Mouse (Mus musculus): ENCODE data around the gene Gpr107. TPM values are rescaled to one million over a fixed set of nuclear protein-coding genes. Genes with fewer than 3 reads are reported as not detected.

Gene Gpr107
- polyA plus RNA-seq, 1 experiment from 2014 or later = 32.8 TPM

DNA sequence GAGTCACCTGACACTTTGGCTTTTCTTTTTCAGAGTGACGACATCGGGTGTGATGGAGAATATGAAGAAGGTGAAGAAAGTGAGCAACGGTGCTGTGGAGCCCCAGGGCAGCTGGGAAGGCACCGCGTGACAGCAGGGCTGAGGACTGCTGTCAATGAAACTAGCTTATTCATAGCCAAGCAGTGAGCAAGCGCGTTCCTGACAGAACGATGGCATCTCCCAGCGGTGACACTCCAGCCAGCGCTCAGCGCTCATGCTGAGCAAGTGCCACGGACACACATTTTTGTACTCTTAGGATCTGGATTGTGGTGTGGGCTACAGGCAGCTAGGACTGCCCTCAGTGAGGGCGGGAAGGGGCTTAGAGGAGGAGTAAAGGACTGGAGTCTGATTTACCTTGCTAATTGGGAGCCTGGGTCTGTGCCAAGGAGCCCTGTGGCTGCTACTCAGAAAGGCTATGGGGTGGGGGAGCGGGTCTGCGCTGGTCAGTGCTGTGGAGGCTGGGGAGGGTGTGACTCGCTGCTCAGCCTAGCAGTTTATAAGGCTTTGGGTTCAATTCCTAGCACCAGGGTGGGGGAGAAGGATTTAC is 62.2 kb downstream of the Gpr107 start:
- no peak for DNase-seq (ENCODE audit: extremely low spot score, low spot score)
- no peaks in the 10 kb centered on the region for H3K27me3 ChIP-seq (ENCODE audit: poor library complexity, severe bottlenecking)
- peaks cover 16% of the 10 kb centered on the region for H3K4me1 ChIP-seq
- no peak overlapping the region for H3K4me3 ChIP-seq
- no peaks in the 10 kb centered on the region for H3K9me3 ChIP-seq
- peaks cover 74% of the 10 kb centered on the region for H3K36me3 ChIP-seq (replicated peaks)
- 89% methylated on average over 16 of the region's 16 CpGs for WGBS
- no peak overlapping the region for H3K27ac ChIP-seq

GRCm38 (mm10) chr2:31218611-31219010 is 66.5 kb downstream of the Gpr107 start:
- no peaks in the 10 kb centered on the region for H3K4me1 ChIP-seq
- H3K27ac ChIP-seq = no peak overlapping the region
- peaks cover 33% of the 10 kb centered on the region for H3K36me3 ChIP-seq (replicated peaks)
- DNase-seq (ENCODE audit: extremely low spot score, low spot score) = no peak
- WGBS = 81% methylated on average over 3 of the region's 3 CpGs
- H3K27me3 ChIP-seq (ENCODE audit: poor library complexity, severe bottlenecking) = no peaks in the 10 kb centered on the region
- H3K9me3 ChIP-seq = no peaks in the 10 kb centered on the region
- no peak overlapping the region for H3K4me3 ChIP-seq

DNA sequence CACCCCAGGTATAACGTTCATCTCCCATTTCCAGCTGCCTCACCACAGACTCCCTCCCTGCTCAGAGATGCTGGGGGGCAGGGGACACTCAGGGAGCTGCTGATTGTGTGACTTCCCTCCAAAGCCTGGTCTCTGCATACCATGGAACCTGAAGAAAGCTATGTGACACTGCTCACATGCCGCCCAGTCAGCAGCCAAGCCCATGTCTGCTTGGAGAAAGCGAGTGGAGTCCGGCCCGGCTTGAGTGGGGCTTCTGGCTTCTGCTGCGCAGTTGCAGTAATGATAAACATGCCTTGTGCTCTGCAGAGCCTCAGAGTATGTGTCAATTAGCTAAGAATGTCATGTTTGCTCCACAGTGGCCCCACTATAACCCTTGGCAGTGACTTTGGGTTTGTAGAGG is 67.4 kb downstream of the Gpr107 start:
- peaks cover 25% of the 10 kb centered on the region for H3K36me3 ChIP-seq (replicated peaks)
- H3K27ac ChIP-seq = no peak overlapping the region
- H3K4me1 ChIP-seq = no peaks in the 10 kb centered on the region
- H3K9me3 ChIP-seq = no peaks in the 10 kb centered on the region
- no peak for DNase-seq (ENCODE audit: extremely low spot score, low spot score)
- WGBS = 87% methylated on average over 6 of the region's 6 CpGs
- no peak overlapping the region for H3K4me3 ChIP-seq
- no peaks in the 10 kb centered on the region for H3K27me3 ChIP-seq (ENCODE audit: poor library complexity, severe bottlenecking)

DNA sequence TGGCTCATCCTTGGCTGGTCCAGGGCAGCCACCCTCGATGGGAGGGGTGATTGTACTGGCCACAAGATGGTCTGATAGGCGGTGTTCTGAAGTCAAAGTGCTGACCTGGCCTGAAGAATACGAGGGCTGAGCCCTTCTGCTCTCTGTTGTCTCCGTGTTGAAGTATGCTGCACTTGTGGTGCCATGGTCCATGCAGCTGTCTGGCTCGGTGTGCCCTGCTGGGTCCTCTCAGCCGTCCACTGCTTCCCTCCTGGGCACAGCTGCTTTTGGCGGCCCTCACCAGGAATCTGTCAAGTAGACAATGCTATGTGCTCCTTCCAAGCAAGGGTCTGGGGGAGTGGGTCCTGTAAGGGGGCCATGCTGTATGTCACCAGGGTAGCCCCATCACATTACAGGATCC is 68.7 kb downstream of the Gpr107 start:
- no peak for DNase-seq (ENCODE audit: extremely low spot score, low spot score)
- H3K9me3 ChIP-seq = peaks cover 3% of the 10 kb centered on the region; the same call in 1 of the 2 replicates
- H3K4me3 ChIP-seq = no peak overlapping the region
- no peak overlapping the region for H3K27ac ChIP-seq
- H3K27me3 ChIP-seq (ENCODE audit: poor library complexity, severe bottlenecking) = no peaks in the 10 kb centered on the region
- H3K36me3 ChIP-seq (replicated peaks) = peaks cover 11% of the 10 kb centered on the region
- 76% methylated on average over 7 of the region's 7 CpGs for WGBS
- H3K4me1 ChIP-seq = no peaks in the 10 kb centered on the region

- Histone ChIP-seq H3K4me3 (no peak overlapping the region), H3K9me3 (peaks cover 8% of the 10 kb centered on the region), H3K27ac (no peak overlapping the region), H3K4me1 (no peaks in the 10 kb centered on the region), H3K36me3 (replicated peaks) (peaks cover 11% of the 10 kb centered on the region), H3K27me3 (ENCODE audit: poor library complexity, severe bottlenecking) (no peaks in the 10 kb centered on the region)
- DNase-seq (ENCODE audit: extremely low spot score, low spot score) = no peak
- 84% methylated on average over 5 of the region's 5 CpGs for WGBS
Measured at GRCm38 (mm10) chr2:31221582-31221981, 69.5 kb downstream of the Gpr107 start.

DNA sequence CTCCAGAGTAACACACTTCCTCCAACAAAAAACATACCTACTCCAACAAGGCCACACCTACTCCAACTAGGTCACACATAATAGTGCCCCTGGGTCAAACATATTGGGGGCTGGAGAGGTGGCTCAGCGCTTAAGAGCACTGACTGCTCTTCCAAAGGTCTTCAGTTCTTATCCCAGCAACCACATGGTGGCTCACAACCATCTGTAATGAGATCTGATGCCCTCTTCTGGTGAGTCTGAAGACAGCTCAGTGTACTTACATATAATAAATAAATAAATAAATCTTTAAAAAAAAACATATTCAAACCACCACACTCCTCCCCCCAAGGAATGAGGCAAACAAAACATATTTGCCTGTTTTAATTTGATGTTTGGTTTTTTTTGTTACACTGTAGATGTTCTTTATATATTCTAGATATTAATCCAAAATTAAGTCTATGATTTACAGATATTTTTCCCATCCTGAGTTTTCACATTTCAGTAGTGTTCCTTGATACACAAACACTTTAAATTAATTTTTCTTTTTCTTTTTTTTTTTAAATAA is 76.7 kb downstream of the Gpr107 start:
- Histone ChIP-seq H3K4me3 (no peak overlapping the region), H3K4me1 (no peaks in the 10 kb centered on the region), H3K9me3 (peaks cover 12% of the 10 kb centered on the region), H3K27me3 (ENCODE audit: poor library complexity, severe bottlenecking) (no peaks in the 10 kb centered on the region), H3K27ac (no peak overlapping the region), H3K36me3 (replicated peaks) (no peaks in the 10 kb centered on the region)
- WGBS = 43% methylated on average over 1 of the region's 1 CpGs
- no peak for DNase-seq (ENCODE audit: extremely low spot score, low spot score)

DNA sequence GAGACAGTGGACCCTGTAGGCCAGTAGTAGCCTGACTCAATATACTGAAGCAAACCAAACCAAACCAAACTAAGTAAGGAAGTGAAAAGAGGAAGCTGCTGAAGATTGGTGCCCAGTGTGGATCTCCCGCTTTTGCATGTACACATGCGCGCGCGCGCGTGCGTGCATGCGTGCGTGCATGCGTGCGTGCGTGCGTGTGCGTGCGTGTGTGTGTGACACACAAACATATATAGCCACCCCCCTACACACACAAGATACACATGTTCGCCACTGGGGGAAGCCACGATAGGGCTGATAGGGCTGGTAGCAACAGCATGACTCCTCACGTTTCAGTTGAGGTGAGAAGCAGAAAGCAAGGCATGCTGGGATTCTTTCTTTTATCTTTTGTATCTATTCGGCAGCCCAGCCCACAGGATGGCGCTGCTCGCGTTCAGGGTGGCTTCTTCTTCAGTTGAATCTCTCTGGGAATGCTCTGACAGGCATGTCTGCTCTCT is 87.1 kb downstream of the Gpr107 start:
- Histone ChIP-seq H3K36me3 (replicated peaks) (no peaks in the 10 kb centered on the region), H3K27me3 (ENCODE audit: poor library complexity, severe bottlenecking) (peaks cover 39% of the 10 kb centered on the region), H3K27ac (peak overlapping the region; percentile 49), H3K9me3 (no peaks in the 10 kb centered on the region), H3K4me1 (peaks cover 22% of the 10 kb centered on the region), H3K4me3 (peak overlapping the region; percentile 38)
- 38% methylated on average over 23 of the region's 23 CpGs for WGBS
- peak; percentile 43 for DNase-seq (ENCODE audit: extremely low spot score, low spot score)

DNA sequence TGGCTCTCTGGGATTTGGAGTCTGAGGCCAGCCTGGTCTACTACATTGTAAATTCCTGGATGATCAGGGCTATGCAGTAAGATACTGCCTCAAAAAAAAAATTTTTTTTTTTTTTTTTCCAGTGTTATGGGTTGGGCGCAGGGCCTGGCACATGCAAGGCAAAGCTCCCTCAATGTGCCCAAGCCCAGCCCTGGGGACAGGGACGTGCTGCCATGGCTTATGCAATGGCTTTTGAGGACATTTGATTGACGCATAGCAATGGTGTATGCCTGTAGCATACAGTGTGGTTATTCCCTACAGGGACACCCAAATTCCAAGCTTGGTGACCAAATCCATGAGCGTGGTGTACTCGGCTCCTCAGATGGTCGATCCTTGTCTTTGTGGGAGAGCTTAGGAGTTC is 87.7 kb downstream of the Gpr107 start:
- peak overlapping the region; percentile 38 for H3K4me3 ChIP-seq
- 88% methylated on average over 6 of the region's 6 CpGs for WGBS
- H3K4me1 ChIP-seq = peaks cover 27% of the 10 kb centered on the region
- no peaks in the 10 kb centered on the region for H3K36me3 ChIP-seq (replicated peaks)
- H3K27ac ChIP-seq = 0 out of 2 replicates have a peak overlapping the region, but pooled peaks have one; percentile 49
- peaks cover 45% of the 10 kb centered on the region for H3K27me3 ChIP-seq (ENCODE audit: poor library complexity, severe bottlenecking)
- no peaks in the 10 kb centered on the region for H3K9me3 ChIP-seq
- no peak for DNase-seq (ENCODE audit: extremely low spot score, low spot score)

GRCm38 (mm10) chr2:31241639-31242038 is 89.5 kb downstream of the Gpr107 start:
- no peak overlapping the region for H3K27ac ChIP-seq
- no peak for DNase-seq (ENCODE audit: extremely low spot score, low spot score)
- H3K9me3 ChIP-seq = no peaks in the 10 kb centered on the region
- 16% methylated on average over 7 of the region's 7 CpGs for WGBS
- no peak overlapping the region for H3K4me3 ChIP-seq
- H3K4me1 ChIP-seq = peaks cover 42% of the 10 kb centered on the region
- H3K36me3 ChIP-seq (replicated peaks) = no peaks in the 10 kb centered on the region
- H3K27me3 ChIP-seq (ENCODE audit: poor library complexity, severe bottlenecking) = peaks cover 57% of the 10 kb centered on the region

DNA sequence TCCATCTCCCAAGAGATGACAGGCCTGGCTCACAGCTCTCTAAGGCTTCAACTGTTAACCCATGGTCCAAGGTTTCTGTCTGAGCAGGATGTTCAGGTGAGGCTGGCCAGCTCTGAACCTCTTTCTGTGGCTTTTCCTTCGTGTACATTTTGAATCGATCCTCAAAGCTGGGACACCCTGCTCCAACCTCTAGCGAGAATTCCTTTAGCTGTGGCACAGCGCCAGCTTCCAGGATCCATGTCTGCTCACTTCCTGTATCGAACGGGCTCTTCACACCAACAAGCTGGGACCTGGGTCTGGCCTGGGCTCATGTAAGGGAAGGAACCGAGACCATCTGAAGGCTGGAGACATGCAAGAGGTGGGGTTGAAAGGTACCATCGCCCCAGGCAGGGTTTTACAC is 92.1 kb downstream of the Gpr107 start:
- 85% methylated on average over 8 of the region's 8 CpGs for WGBS
- Histone ChIP-seq H3K9me3 (no peaks in the 10 kb centered on the region), H3K27me3 (ENCODE audit: poor library complexity, severe bottlenecking) (peaks cover 68% of the 10 kb centered on the region), H3K36me3 (replicated peaks) (peaks cover 12% of the 10 kb centered on the region), H3K27ac (0 out of 2 replicates have a peak overlapping the region, but pooled peaks have one; percentile 95), H3K4me1 (peaks cover 66% of the 10 kb centered on the region), H3K4me3 (no peak overlapping the region; the same call in 1 of the 2 replicates)
- no peak for DNase-seq (ENCODE audit: extremely low spot score, low spot score)

DNA sequence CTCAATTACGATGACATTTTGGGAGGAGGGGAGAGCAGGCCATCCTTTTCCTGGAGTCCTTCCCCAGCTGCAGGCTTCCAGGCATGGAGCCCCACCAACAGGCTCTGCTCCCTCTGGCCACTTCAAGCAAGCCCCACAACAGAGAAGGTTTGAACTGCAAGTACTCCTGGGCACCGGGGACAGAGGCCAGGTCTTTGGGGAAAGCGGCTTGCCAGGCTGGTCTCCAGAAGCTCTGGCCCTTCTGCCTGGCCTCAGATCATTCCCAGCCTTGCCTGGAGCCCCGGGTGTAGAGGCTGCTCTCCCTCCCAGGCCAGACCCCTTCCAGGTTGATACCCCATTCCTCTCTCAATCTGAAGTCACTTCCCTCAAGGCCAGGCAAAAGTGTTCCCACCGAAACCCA is 92.9 kb downstream of the Gpr107 start:
- peaks cover 20% of the 10 kb centered on the region for H3K36me3 ChIP-seq (replicated peaks)
- WGBS = 14% methylated on average over 5 of the region's 5 CpGs
- peaks cover 66% of the 10 kb centered on the region for H3K4me1 ChIP-seq
- peak overlapping the region; percentile 93 for H3K4me3 ChIP-seq
- no peaks in the 10 kb centered on the region for H3K9me3 ChIP-seq
- DNase-seq (ENCODE audit: extremely low spot score, low spot score) = no peak
- peak overlapping the region; percentile 95 for H3K27ac ChIP-seq
- H3K27me3 ChIP-seq (ENCODE audit: poor library complexity, severe bottlenecking) = peaks cover 68% of the 10 kb centered on the region

GRCm38 (mm10) chr2:31245491-31246141 is 93.5 kb downstream of the Gpr107 start, which contains the start of gene Ncs1:
Gene Ncs1, plus strand, starts transcription at chr2:31245823.
- Histone ChIP-seq H3K4me1 (peaks cover 67% of the 10 kb centered on the region), H3K36me3 (replicated peaks) (peaks cover 24% of the 10 kb centered on the region), H3K27ac (peak within 1 kb of the TSS; percentile 95), H3K4me3 (peak within 1 kb of the TSS; percentile 93), H3K27me3 (ENCODE audit: poor library complexity, severe bottlenecking) (peaks cover 64% of the 10 kb centered on the region), H3K9me3 (no peaks in the 10 kb centered on the region)
- WGBS = under 1% methylated on average over 81 of the region's 89 CpGs
- DNase-seq (ENCODE audit: extremely low spot score, low spot score) = peak; percentile 74
